Mouse (Mus musculus) embryonic fibroblast, embryonic 13.5 days (primary cell): ENCODE measurements around the gene Sowahd.

Experiments
- CTCF ChIP-seq: IDR thresholded peaks from 2 replicates; pipeline ENCODE4 v1.5.1; 2011; ENCODE audit warnings: mild to moderate bottlenecking, control low read depth, low read length, moderate library complexity, borderline replicate concordance; ENCODE audit not compliant: insufficient read depth
- POLR2A ChIP-seq: IDR thresholded peaks from 2 replicates; pipeline ENCODE4 v1.6.1; 2011; ENCODE audit warnings: low read depth, mild to moderate bottlenecking, control low read depth, low read length, moderate library complexity

GRCm38 (mm10) chrX:37013870-37014269 is 34.8 kb upstream of the Sowahd start:
- no peak for TF ChIP-seq CTCF
- no peak for TF ChIP-seq POLR2A
